Mouse (Mus musculus): ENCODE data around the gene Phlda2. TPM values are rescaled to one million over a fixed set of nuclear protein-coding genes. Genes with fewer than 3 reads are reported as not detected.

Gene Phlda2
- polyA plus RNA-seq, 1 experiment, result 0.39 TPM

DNA sequence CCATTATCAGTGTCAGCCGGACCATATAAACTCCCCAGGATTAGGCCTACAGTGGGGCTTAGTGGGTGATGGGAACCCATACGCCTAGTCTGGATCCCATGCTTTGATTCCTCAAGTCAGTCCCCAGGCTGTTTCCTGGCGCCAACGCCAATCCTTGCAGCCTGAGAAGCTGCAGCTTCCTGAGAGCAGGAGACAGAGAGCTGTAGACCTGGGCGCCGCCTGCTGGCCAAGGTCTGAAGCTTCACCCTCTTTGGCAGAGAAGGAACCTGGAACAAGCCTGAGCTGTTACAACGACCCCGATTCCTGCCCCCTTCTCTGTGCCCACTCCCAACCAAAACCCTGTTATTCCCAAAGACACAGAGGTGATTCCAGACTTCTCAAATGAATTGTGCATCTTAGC lies 33.0 kb downstream of the Phlda2 start:
- 15% methylated on average over 8 of the region's 8 CpGs for WGBS
- Histone ChIP-seq H3K4me1 (replicated peaks; ENCODE audit: control insufficient read depth, insufficient read depth, low read length) (peaks cover 4% of the 10 kb centered on the region), H3K27ac (ENCODE audit: control insufficient read depth, insufficient read depth, low read length) (no peak overlapping the region), H3K4me3 (ENCODE audit: control insufficient read depth, insufficient read depth, low read length) (no peak overlapping the region), H3K36me3 (ENCODE audit: control insufficient read depth, insufficient read depth, low read length) (no peaks in the 10 kb centered on the region), H3K27me3 (ENCODE audit: control insufficient read depth, insufficient read depth, low read length) (no peaks in the 10 kb centered on the region; the same call in 1 of the 2 replicates)
- TF ChIP-seq CTCF (IDR thresholded peaks at IDR 0.05; ENCODE audit: borderline replicate concordance, control insufficient read depth, extremely low read depth, insufficient read depth, low read length, poor library complexity), result peak; percentile 87
- TF ChIP-seq POLR2A (IDR thresholded peaks at IDR 0.05; ENCODE audit: control insufficient read depth, extremely low read depth, insufficient read depth, low read length, poor library complexity), result no peak
- peak; percentile 71 for DNase-seq

DNA sequence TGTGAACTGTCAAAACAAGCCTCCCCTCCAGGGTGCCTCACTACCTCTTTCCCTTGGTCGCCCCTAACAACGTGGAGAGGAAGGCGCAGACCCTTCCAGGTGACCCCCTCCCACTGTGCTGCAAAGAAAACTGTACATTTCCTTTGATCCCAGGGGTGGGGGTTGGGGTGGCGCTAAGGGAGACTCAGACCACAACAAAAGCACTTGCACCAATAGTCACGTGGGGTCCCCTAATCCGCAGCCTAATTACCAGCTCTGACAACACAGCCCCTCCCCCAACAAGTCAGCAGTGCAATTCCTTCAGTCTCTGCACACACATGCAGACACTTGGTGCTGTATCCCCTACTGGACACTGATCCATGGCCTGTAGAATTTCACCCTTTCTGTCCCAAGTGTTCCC lies 35.2 kb downstream of the Phlda2 start:
- TF ChIP-seq CTCF (IDR thresholded peaks at IDR 0.05; ENCODE audit: borderline replicate concordance, control insufficient read depth, extremely low read depth, insufficient read depth, low read length, poor library complexity), result no peak
- no peak for TF ChIP-seq POLR2A (IDR thresholded peaks at IDR 0.05; ENCODE audit: control insufficient read depth, extremely low read depth, insufficient read depth, low read length, poor library complexity)
- Histone ChIP-seq H3K4me1 (replicated peaks; ENCODE audit: control insufficient read depth, insufficient read depth, low read length) (peaks cover 9% of the 10 kb centered on the region), H3K27me3 (ENCODE audit: control insufficient read depth, insufficient read depth, low read length) (peaks cover 13% of the 10 kb centered on the region), H3K27ac (ENCODE audit: control insufficient read depth, insufficient read depth, low read length) (no peak overlapping the region), H3K4me3 (ENCODE audit: control insufficient read depth, insufficient read depth, low read length) (no peak overlapping the region), H3K36me3 (ENCODE audit: control insufficient read depth, insufficient read depth, low read length) (no peaks in the 10 kb centered on the region)
- no peak for DNase-seq
- WGBS, result 25% methylated on average over 6 of the region's 6 CpGs

DNA sequence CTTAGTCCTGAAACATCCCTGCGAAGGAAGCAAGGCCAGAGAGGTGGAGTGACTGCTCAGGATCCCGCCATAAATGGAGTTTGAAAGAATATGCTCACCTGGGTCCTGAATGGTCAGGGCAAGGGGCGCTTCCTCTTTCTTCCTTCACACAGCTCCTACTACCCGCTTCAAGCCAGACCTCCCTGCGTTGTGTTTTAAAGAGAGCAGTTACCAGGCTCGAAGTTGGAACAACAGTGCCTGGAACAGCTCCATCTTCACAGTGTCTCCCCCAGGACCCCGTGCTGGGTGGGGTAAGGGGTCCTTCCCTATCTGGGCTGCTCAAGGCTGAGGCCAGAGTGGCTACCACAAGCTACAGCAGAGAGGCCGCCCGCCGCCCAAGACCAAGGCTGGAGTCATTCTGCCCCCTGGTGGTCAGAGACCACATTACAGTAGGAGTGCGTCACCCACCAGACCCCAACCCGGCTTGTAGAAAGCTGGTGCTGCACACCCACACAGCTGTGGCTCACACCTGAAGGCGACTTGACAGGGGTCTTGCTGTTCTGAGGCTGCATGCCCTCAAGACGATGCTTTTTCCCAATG lies 36.8 kb downstream of the Phlda2 start:
- DNase-seq, result peak; percentile 77
- TF ChIP-seq CTCF (IDR thresholded peaks at IDR 0.05; ENCODE audit: borderline replicate concordance, control insufficient read depth, extremely low read depth, insufficient read depth, low read length, poor library complexity), result peak; percentile 93
- no peak for TF ChIP-seq POLR2A (IDR thresholded peaks at IDR 0.05; ENCODE audit: control insufficient read depth, extremely low read depth, insufficient read depth, low read length, poor library complexity)
- Histone ChIP-seq H3K36me3 (ENCODE audit: control insufficient read depth, insufficient read depth, low read length) (no peaks in the 10 kb centered on the region), H3K4me1 (replicated peaks; ENCODE audit: control insufficient read depth, insufficient read depth, low read length) (peaks cover 11% of the 10 kb centered on the region), H3K27me3 (ENCODE audit: control insufficient read depth, insufficient read depth, low read length) (peaks cover 13% of the 10 kb centered on the region), H3K4me3 (ENCODE audit: control insufficient read depth, insufficient read depth, low read length) (no peak overlapping the region), H3K27ac (ENCODE audit: control insufficient read depth, insufficient read depth, low read length) (no peak overlapping the region)
- 11% methylated on average over 14 of the region's 14 CpGs for WGBS

DNA sequence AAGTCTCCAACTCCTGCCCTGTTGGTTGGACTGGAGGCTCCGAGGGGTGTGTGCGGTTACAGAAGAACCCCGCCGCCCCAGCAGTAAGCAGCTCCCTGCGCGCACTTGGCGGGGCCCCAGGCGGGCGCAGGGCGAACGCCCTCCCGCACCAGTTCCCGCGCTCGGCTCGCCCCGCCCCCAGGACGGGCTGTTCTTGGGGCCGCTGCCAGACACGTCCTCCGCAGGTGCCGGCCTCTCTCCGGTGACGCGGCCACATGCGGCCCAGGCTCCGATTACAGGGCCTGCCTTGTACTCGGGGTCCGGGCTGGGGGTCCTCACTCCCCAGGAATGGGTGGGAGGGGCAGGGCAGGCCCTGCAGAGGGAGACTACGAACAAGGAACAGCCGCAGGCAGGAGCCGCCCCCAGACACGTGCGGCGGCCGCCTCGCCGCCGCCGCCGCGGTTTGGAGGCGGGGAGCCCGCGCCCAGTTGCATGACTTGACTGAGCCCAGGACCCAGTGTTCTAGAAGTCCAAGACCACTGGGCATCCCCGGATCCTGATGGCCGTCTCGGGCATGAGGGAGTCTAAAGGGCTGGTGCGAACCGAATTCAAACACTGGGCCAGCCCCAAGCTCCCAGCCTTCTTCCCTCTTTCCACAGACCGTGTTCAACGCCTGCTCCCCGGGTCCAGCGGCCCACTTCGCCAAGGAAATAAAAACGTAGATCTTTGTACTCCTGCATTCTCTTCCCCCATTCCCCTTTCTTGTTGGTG lies 38.0 kb downstream of the Phlda2 start:
- no peak for TF ChIP-seq CTCF (IDR thresholded peaks at IDR 0.05; ENCODE audit: borderline replicate concordance, control insufficient read depth, extremely low read depth, insufficient read depth, low read length, poor library complexity)
- TF ChIP-seq POLR2A (IDR thresholded peaks at IDR 0.05; ENCODE audit: control insufficient read depth, extremely low read depth, insufficient read depth, low read length, poor library complexity), result no peak
- 28% methylated on average over 56 of the region's 56 CpGs for WGBS
- Histone ChIP-seq H3K27me3 (ENCODE audit: control insufficient read depth, insufficient read depth, low read length) (peaks cover 15% of the 10 kb centered on the region), H3K4me1 (replicated peaks; ENCODE audit: control insufficient read depth, insufficient read depth, low read length) (peaks cover 18% of the 10 kb centered on the region), H3K36me3 (ENCODE audit: control insufficient read depth, insufficient read depth, low read length) (no peaks in the 10 kb centered on the region), H3K27ac (ENCODE audit: control insufficient read depth, insufficient read depth, low read length) (no peak overlapping the region), H3K4me3 (ENCODE audit: control insufficient read depth, insufficient read depth, low read length) (peak overlapping the region; percentile 17; the same call in 1 of the 2 replicates)
- DNase-seq, result peak; percentile 25

DNA sequence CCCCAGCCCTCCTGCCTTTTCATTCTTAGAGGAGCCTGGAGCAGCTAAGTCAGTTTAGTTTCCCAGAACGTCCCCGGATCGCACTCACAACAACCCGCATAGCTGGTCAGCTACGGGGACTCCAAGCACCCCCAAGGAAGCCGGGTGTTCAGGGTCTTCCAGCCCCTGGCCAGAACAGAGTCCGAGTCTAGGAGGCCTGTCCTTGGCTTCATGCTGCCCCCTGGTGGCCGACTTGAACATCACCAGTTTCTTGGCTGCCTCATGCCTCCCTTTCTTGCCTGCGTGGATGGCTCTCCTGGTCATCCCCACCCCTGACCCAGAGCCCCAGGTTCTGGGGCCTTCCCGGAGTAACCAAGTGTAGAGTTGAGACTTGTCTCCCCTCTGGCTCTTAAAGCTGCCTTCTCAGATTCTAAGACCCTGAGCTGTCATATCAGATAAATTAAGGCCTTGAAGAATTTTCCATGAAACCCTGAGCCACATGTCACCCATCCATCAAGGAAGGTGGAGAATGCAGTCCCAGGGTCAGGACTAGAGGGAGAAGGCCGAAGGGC lies 39.0 kb downstream of the Phlda2 start:
- no peak overlapping the region for H3K4me3 ChIP-seq (ENCODE audit: control insufficient read depth, insufficient read depth, low read length)
- peaks cover 18% of the 10 kb centered on the region for H3K4me1 ChIP-seq (replicated peaks; ENCODE audit: control insufficient read depth, insufficient read depth, low read length)
- WGBS, result 19% methylated on average over 11 of the region's 11 CpGs
- DNase-seq, result peak; percentile 68
- H3K36me3 ChIP-seq (ENCODE audit: control insufficient read depth, insufficient read depth, low read length), result no peaks in the 10 kb centered on the region
- no peak overlapping the region for H3K27ac ChIP-seq (ENCODE audit: control insufficient read depth, insufficient read depth, low read length)
- TF ChIP-seq POLR2A (IDR thresholded peaks at IDR 0.05; ENCODE audit: control insufficient read depth, extremely low read depth, insufficient read depth, low read length, poor library complexity), result no peak
- TF ChIP-seq CTCF (IDR thresholded peaks at IDR 0.05; ENCODE audit: borderline replicate concordance, control insufficient read depth, extremely low read depth, insufficient read depth, low read length, poor library complexity), result peak; percentile 87
- peaks cover 19% of the 10 kb centered on the region for H3K27me3 ChIP-seq (ENCODE audit: control insufficient read depth, insufficient read depth, low read length)

DNA sequence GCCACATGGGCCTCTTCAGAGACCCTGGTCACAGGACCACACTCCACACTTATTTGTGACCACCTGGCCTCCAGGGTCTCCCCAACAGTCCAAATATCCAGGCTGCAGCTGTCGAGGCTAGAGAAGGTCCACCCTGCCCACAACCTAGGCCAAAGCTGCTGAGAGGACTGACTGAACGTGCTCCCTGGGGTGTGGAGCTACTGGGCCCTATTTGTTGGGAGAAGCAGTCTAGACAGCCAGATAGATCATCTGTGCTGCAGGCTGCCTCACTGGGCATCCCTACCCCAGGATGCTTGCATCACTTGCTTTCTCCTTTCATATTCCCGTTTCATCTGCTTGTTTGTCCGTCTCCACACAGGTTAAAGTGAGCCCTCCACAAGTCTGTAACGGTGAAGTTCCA lies 40.4 kb downstream of the Phlda2 start:
- no peaks in the 10 kb centered on the region for H3K36me3 ChIP-seq (ENCODE audit: control insufficient read depth, insufficient read depth, low read length)
- no peak for DNase-seq
- WGBS, result 84% methylated on average over 5 of the region's 5 CpGs
- no peak overlapping the region for H3K4me3 ChIP-seq (ENCODE audit: control insufficient read depth, insufficient read depth, low read length)
- TF ChIP-seq CTCF (IDR thresholded peaks at IDR 0.05; ENCODE audit: borderline replicate concordance, control insufficient read depth, extremely low read depth, insufficient read depth, low read length, poor library complexity) (no peak), POLR2A (IDR thresholded peaks at IDR 0.05; ENCODE audit: control insufficient read depth, extremely low read depth, insufficient read depth, low read length, poor library complexity) (no peak)
- peaks cover 19% of the 10 kb centered on the region for H3K27me3 ChIP-seq (ENCODE audit: control insufficient read depth, insufficient read depth, low read length)
- H3K4me1 ChIP-seq (replicated peaks; ENCODE audit: control insufficient read depth, insufficient read depth, low read length), result peaks cover 18% of the 10 kb centered on the region
- no peak overlapping the region for H3K27ac ChIP-seq (ENCODE audit: control insufficient read depth, insufficient read depth, low read length)
